Mouse (Mus musculus): ENCODE data around the gene Tfpt.
A peak's percentile ranks its signal among the peaks of the same experiment; 100 is the strongest.
"Not testable (repeated sequence)": the region's sequence is repeated elsewhere in the genome, so short reads cannot be mapped to it uniquely, and the experiment has no call there.

Tfpt gene

DNA sequence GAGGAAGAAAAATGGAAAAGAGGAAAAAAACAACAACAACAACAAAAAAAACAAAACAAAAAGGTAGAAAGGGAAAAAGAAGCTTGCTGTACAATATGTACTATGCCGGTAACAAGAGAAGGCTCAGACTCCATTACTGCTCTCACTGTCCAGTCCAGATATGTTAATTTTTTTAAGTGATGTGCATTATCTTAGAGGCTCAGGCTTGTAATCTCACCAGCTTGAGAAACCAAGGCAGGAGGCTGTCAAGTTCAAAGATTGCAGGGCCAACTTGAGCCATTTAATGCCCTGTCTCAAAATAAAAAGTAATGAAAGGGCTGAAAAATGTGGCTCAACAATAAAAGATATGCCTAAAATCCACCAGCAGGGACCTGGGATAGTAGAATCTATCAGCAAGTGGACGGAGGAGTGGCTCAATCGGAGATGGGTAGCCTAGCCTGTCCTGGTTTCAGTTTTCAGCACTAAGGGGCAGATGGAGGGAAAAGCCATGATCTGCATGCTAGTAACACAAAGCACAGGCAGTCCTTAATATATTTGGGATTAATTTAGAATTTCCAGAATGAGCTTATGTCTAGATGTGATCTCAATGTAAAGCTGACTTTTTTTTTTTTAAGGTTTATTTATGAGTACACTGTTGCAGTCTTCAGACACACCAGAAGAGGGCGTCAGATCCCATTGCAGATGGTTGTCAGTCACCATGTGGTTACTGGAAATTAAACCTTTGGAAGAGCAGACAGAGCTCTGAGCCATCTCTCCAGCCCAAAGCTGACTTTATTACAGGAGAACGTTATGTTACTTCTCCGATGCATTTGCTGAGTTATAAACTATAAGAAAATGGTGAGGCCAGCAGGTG, 13.1 kb downstream of the Tfpt start:
- no peak for DNase-seq

DNA sequence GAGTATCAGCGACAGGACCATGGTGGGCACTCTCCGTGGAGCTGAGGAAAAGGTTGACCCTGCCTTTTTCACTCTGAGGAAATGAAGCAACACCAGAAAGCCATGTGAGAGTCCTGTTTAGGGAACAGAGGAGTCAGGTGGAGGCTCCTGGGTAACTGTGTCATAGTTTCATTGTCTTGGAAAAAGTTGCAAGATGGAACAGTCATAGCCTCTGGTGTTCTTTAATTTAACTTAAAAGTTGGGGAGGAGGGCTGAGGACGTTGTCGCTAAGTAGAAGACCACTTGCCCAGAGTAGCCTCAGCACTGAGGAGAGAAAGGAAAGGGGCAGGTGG, 13.7 kb downstream of the Tfpt start, which contains the start of gene Oscar:
Gene Oscar (minus strand): TSS at position 101 of the 332 bp plus-strand sequence.
- no peak for DNase-seq

DNA sequence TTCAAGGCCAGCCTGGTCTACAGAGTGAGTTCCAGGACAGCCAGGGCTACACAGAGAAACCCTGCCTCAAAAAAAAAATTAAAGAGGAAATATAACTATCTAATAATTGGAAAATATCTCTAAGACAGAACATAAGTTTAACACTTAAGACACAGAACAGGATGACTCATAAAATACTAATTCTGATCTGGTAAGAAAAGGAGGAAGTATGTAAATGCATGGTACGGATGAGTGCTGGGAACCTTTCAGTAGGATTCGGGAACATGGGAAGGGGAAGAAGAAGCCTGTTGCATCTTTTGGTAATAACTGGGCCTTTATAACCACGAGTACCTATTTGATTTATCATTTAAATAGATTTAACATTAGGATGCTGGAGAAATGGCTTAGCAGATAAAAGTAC, 15.7 kb downstream of the Tfpt start:
- no peak for DNase-seq

DNA sequence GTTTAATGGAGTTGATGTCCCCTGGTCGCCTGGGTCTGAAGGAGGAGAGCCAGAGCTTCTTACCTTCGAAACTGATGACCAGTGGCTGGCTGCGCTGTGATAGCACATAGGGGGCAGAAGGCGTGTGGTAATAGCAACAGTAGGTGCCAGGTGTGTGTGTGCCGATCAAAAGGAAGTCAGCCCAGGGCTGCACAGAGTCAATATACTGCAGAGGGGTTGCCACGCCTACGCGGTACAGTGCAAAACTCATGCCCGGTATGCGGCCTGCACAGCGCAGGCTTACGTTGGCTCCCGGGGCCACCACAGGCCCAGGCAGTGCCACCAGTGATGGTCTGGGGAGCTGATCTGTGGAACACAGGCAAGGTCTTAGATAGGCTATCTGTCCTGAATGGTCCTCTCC, 18.7 kb downstream of the Tfpt start:
- DNase-seq: no peak

DNA sequence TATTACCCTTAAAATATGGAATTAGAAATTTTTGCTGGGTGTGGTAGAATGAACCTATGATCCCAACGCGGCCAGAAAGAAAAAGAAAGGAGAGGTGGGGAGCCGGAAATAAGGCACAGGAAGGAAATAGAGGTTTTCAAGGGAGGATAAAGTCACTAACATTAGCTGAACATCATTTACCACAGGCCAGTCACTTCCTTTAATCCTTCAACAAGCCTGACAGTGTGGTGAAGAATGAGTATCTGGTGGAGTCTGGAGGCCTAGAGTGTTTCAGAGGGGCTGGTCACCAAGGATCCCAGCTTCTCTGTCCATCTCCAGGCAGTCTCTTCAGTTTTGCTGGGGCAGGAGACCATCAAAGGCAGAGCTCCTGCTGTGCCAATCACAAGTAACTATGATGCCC, 19.3 kb downstream of the Tfpt start:
- no peak for DNase-seq

DNA sequence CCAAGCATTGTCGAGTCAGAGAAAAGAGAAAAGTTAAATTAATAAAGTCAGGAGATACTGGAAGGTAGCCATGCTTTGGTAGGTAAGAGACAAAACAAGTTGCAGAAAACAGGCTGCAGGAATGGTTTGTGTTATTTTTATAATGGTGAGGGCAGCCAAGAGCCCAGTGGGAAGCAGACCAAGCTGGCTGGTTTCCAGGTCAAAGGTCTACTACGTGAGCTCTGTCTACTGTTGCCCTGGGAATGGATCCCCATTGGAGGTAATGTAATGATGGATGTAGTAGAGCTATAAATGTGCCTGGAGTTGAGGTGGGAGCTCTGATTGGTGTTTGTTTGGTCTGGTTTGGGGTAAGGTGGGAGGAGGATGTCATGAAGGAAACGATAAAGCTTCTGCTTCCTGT, 20.6 kb downstream of the Tfpt start:
- DNase-seq: no peak

DNA sequence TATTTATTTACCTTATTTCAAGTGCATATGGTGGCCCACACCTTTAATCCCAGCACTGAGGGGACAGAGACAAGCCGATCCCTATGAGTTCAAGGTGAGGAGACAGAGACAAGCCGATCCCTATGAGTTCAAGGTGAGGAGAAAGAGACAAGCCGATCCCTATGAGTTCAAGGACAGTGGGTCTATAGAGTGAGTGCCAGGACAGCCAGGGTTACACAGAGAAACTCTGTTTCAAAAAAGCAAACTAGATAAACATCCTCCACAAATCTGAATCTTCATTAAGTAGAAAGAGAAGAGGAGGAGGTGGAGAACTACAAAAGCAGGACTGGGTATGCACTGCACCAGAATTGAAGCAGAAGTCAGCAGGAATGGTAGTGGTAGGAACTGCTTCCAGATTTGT, 21.1 kb downstream of the Tfpt start:
- no peak for DNase-seq

DNA sequence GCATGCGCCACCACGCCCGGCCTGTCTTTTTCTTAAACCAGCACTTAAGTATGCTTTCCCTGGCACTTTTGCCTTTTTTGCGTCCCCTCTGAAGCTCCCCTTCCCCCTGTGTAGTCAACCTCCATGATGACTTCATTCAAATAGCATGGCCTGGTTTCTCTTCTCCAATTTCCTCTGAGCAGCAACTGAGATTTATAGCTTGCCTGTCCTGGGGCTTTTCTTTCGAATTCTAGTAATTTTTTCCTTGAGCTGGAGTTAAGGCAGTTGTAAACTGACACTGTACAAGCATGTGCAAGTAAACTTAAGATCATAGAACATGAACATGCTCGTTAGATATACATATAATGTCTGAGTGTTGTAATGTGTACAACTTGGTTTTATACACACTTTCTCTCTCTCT, 22.3 kb downstream of the Tfpt start:
- DNase-seq: no peak

DNA sequence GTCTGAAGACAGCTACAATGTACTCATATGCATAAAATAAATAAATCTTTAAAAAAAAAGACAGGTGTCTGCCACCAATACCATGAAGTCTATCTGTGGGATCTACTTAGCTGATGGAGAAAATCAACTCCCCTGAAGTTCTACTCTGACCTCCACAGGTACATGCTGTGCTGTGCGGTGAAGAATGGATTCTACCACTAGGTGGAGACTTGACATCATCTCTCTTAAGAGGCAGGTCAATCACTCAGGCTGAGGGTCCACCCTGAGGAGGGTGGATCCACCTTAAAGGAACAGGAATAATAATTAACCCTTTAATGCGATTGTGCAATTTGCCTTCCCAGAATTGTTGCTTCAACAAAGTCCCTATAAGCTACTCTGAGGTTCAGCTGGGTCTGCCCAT, 22.9 kb downstream of the Tfpt start:
- no peak for DNase-seq

DNA sequence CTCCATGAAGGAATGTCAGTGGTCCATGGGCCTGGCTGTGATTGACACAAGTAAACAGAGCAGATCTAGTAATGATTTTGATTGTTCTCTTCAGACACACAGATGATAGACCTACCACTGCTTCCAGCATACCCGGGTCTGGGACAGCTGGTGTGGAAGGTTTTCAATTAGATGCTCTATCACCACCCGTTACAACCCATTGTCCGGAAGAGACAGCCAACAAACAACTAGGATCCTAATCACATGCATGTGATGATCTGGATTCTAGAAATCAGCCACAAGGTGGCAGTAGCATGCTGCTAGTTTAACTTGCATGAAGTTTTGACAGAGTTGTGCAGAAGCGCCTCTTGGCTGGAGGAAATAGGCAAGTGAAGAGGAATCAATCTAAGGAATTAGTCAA, 28.6 kb downstream of the Tfpt start:
- peak; percentile 44 to 61 for DNase-seq

DNA sequence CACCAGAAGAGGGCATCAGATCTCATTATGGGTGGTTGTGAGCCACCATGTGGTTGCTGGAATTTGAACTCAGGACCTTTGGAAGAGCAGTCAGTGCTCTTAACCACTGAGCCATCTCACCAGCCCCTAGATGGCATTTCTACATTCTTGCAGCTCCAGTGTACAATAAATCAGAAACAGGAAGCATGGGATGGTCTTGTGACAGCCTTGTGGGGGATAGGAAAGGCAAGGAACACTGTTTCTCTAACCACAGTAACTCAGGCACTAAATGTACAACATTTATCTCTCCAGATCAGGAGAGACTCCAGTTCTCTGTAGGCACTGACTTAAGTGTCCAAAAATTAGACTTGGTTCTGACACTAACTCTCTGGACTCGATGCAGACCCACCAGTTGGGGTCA, 32.0 kb downstream of the Tfpt start:
- DNase-seq: not testable (repeated sequence)

DNA sequence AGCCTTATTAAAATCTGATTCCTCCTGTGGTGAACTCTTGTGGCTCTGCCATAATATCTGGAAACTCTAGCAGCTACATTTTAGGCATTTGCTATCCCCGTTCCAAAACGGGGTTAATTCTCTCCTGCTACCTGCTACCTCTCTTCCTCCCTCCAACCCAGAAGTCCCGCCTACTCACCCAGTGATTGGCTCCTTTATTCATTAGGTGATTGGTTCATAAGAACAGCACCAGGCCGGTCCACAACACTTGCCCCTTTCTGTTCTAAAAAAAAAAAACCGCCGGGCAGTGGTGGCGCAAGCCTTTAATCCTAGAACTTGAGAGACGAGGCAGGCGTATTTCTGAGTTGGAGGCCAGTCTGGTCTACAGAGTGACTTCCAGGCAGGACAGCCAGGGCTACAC, 34.6 kb downstream of the Tfpt start:
- DNase-seq: peak; percentile 65 to 76

DNA sequence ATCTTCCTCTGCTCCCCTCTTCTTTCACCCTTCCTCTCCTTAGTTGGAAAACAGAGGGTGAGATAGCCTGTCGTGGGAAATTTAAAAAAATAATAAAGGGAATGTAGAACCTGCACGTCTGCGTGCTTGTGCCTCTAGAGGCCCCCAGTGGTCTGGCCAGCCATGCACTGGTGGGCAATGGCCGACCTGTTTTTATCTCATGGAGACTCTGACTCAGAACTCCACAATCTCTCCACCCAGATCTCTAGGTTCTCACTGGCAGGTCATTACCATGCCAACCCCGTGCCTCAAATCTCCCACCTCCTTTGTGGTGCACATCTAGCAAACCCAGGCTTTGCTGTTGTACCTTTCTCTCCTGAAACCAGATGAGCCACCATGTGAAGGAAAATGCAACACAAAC, 35.0 kb downstream of the Tfpt start:
- no peak for DNase-seq

DNA sequence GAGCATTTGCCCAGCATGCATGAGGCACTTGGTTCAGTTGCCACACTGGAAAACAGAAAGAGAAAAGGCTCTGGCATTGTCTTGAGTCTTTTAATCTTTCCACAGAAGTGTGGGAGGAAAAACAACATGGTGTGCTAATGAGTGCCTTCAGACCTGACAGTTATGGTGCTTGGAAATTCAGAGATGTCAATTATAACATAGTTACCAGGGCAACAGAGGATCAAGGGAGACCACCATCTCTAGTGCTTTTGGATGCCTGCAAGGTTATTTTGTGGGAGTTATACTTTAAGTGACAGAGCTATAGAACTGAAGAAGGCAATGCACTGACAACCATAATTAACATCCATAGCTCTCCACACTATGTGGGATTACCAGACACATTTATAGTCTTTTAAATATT, 35.9 kb downstream of the Tfpt start:
- no peak for DNase-seq

DNA sequence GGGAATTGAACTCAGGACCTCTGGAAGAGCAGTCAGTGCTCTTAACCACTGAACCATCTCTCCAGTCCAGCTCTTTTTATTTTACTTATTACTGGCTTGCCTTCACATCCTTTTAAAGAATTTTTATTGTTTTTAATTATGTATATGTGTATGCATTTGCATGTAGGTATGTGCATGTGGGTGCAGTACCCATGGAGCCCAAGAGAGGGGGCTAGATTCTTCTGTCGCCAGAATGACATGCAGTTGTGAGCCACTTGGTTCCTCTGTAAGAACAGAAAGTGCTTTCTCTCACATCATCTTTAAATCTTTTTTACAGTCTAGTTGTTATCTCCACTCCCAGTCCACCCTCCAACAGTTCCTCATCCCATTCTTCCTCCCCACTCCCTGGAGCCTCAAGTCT, 38.2 kb downstream of the Tfpt start:
- DNase-seq: no peak

DNA sequence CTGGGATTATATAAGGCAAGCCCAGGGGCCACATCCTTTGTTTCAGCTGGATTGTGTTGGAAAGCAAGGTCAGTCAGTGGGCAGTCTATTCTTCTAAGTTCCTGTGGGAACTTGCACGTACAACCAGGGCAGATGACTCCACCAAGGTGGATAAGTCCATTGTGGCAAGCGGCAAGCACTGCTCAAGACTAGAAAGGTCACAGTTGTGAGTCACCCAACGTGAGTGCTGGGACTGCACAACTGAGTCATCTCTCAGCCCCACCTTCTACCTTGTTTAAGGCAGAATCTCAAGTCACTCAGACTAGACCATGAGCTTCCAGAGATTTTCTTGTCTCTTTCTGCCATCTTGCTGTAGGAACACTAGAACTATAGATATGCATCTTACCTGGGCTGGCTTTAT, 39.2 kb downstream of the Tfpt start:
- no peak for DNase-seq

DNA sequence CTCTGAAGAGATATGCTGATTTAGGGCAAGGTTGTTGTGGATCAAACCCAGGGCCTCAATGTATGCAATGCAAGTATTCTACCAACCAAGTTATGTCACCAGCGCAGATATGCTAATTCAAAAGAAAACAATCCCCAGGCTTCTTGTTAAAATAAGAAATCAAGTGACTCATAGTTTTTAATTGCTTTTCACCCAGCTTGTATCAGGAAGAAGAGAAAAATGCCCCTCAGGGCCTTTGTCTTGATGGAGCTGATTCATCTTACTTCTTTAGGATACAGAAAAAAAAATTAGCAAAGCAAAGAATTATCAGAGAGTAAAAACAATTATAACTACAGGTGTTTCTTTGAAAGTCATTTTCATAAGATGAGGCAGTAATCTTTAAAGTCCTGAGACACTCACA, 42.4 kb downstream of the Tfpt start:
- no peak for DNase-seq

DNA sequence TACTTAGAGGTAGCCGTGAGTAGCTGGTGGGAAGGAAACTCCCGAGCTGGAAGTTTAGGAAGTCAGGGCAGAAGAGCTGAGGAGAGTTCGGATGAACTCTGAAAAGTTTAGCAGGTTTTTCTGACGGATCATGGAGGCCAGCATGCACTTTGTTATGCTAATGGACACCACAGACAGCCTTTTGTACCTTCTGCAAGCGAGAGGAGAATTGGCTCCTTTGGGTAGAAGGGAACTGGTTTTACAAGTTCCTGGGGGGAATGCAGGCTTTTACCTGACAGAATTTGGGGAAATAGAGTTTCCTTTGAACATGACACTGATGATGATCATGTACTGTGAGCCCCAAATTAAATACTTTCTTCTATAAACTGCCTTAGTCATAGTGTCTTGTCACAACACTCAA, 43.5 kb downstream of the Tfpt start:
- DNase-seq: no peak

DNA sequence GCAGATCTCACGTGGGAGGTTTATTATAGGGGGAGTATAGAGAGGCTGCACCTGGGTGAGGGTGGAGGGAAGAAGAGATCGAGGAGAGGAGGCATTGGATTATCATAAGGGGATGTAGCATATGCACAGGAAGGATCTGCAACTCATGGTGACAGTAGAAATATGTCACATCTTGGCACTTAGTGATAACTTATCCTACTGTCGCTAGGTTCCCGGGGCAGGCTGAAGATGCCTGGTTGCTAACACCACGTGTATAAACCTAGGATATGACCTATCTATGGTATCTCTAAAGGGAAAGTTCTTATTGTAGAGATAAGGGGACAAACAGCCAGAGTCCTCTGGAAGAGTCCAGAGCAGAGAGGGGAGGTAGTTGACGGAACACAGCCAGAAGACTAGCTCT, 44.0 kb downstream of the Tfpt start:
- DNase-seq: no peak

DNA sequence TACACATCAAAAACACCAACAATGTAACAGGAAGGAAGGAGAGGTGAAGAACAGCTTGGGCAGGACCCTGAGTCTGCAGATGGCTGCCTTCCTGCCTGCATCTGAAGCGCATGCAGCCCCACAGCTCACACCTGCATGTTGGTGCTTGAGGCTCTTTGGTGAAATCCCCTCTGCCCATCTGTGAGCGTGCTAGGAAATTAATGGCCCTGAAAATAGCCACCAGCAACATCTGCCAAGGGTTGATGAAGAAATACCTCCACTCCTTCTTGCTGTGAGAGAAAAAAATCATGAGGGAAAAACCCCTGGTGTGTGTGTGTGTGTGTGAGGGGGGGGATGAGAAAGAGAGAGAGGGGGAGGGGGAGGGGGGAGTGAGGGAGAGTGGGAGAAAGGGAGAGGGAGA, 49.7 kb downstream of the Tfpt start:
- DNase-seq: no peak

DNA sequence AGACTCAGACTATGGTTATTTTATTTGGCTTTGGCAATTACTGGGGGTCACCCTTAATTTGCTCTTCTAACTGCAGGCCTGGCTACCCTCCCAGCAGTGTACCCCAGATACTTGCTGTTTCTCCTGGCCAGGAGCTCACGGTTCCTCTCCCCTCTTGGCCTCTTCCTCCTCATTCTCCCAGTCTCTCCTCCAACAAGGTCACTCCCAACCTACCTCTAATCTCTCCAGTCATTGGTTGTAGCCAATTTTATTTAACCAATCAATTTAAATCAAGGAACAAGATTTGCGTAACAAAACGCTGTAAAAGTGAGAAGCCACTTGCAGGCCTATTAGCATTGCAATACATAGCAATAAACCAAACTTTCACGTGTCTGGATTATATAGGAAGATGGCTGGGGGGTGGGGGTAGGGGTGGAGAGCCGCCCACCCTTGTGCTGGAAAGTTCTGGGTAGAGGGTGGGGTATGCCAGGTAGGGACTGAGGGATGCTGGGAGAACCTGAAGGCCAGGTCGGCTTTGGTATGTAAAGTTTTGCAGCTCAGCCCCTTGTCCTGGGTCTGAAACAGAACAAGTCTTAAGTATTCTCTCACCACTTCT, 50.7 kb downstream of the Tfpt start:
- DNase-seq: no peak

DNA sequence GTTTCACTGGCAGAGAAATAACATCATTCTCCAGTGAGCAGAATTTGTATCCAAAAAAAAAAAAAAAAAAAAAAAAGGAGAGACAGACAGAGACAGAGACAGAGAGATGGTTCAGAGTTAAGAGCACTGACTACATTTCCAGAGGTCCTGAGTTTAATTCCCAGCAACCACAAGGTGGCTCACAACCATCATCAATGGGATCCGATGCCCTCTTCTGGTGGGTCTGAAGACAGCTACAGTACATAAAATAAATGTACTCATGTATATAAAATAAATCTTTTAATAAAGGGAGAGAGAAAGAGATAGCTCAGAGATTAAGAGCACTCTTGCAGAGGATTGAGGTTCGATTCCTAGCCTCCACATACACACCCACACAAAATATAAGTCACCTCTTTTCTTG, 51.5 kb downstream of the Tfpt start:
- no peak for DNase-seq

DNA sequence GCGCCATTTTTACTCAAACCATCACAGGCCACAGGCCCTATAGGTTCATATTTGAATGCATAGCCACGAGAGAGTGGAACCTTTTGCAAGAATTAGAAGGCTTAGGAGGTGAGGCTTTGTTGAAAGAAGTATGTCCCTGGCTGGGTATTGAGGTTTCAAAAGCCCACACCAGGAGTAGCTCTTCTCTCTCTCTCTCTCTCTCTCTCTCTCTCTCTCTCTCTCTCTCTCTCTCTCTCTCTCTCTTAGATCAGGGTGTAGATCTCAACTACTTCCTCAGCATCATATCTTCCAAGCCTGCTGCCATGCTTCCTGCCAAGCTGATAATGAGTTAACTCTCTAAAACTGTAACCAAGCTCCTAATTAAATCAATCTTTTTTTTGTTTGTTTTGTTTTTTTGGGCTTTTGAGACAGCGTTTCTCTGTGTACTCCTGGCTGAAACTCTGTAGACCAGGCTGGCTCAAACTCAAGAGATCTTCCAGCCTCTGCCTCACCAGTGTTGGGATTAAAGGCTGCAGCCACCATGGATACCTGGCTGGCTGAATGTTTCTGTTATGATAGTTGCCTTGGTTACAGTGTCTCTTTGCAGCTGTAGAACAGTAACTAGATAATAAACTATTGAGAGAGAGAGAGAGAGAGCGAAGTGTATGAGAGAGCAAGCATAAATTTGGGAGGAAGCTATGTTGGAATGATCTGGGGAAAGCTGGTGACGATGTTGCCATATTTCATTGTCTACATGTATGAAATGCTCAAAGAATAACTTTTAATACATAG, 53.2 kb downstream of the Tfpt start:
- no peak for DNase-seq

DNA sequence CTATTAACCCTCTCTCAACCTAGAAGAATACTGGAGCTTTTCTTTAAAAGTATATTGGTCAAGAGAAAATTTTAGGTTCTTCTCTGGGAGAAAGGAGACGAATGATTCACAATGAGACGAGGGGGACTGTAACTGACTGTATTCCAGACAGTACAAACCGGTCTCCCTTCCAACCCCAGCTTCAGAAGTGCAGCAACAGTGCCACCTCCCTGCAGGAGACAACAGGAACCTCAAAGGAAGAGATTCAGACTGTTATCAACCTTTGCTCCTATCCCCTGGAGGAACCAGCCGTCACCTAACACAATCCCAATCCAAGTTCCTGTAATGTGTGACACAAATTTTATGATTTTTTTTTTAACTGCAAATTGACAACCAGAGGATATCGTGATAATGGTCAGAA, 55.5 kb downstream of the Tfpt start:
- no peak for DNase-seq

Data from lung, adult 18-20 months (tissue).